In genomic region chr10:81644162-81644561, GRCm38 (mm10) we compare ENCODE assay signal across 8 mouse cellular contexts. TPM values are rescaled to one million over a fixed set of nuclear protein-coding genes. Genes with fewer than 3 reads are reported as not detected.
DNase-seq lines count a peak whose midpoint lies in the region; ATAC-seq and TF ChIP-seq lines count a peak whose summit lies in the region.

No protein-coding gene starts in this region.

- H3K9ac ChIP-seq in liver, embryonic 13.5 days: peak overlapping the region; percentile 91

- H3K4me3 ChIP-seq in heart, embryonic 10.5 days: peak overlapping the region; percentile 67
- H3K4me3 ChIP-seq in thymus, adult 2 months (ENCODE audit: control insufficient read depth, insufficient read depth, low read length): no peak overlapping the region
- peak overlapping the region; percentile 79 for H3K4me3 ChIP-seq in liver, embryonic 13.5 days (replicated peaks)

- ATAC-seq in liver, embryonic 13.5 days (ENCODE audit: low read depth): no peak

- intact Hi-C loops in heart, postnatal 10 days (cut with DNase I): no loop called here

- H3K9me3 ChIP-seq in heart, embryonic 10.5 days: no peaks in the 10 kb centered on the region
- no peaks in the 10 kb centered on the region for H3K9me3 ChIP-seq in liver, embryonic 13.5 days (replicated peaks)

- DNase-seq in heart, embryonic 10.5 days (ENCODE audit: low spot score): no peak
- DNase-seq in heart, postnatal 10 days: no peak
- no peak for DNase-seq in thymus, adult 2 months
- no peak for DNase-seq in thymus, adult 18-20 months
- no peak for DNase-seq in liver, embryonic 13.5 days
- DNase-seq in adipocyte (ENCODE audit: low spot score): no peak
- no peak for DNase-seq in retina, postnatal 1 day
- DNase-seq in thymus, postnatal 4 days: no peak

- WGBS in heart, embryonic 10.5 days: 55% methylated on average over 2 of the region's 2 CpGs
- 64% methylated on average over 2 of the region's 2 CpGs for WGBS in thymus, adult 2 months
- 49% methylated on average over 2 of the region's 2 CpGs for WGBS in liver, embryonic 13.5 days (ENCODE audit: insufficient replicate concordance)

- no peaks in the 10 kb centered on the region for H3K36me3 ChIP-seq in heart, embryonic 10.5 days
- H3K36me3 ChIP-seq in thymus, adult 2 months (ENCODE audit: control insufficient read depth, insufficient read depth, low read length): no peaks in the 10 kb centered on the region
- no peaks in the 10 kb centered on the region for H3K36me3 ChIP-seq in liver, embryonic 13.5 days

- peaks cover 17% of the 10 kb centered on the region for H3K4me1 ChIP-seq in heart, embryonic 10.5 days
- H3K4me1 ChIP-seq in thymus, adult 2 months (replicated peaks; ENCODE audit: control insufficient read depth, insufficient read depth, low read length): peaks cover 11% of the 10 kb centered on the region
- H3K4me1 ChIP-seq in liver, embryonic 13.5 days (replicated peaks): peaks cover 36% of the 10 kb centered on the region

- H3K27ac ChIP-seq in heart, embryonic 10.5 days: peak overlapping the region; percentile 93
- H3K27ac ChIP-seq in thymus, adult 2 months (ENCODE audit: control insufficient read depth, insufficient read depth, low read length): peak overlapping the region; percentile 7; the same call in 1 of the 2 replicates
- peak overlapping the region; percentile 90; the same call in 1 of the 2 replicates for H3K27ac ChIP-seq in liver, embryonic 13.5 days

- H3K27me3 ChIP-seq in heart, embryonic 10.5 days (ENCODE audit: insufficient read depth, poor library complexity, severe bottlenecking): 0 out of 2 replicates have a peak, but pooled peaks cover 6% of the 10 kb centered on the region
- H3K27me3 ChIP-seq in thymus, adult 2 months (ENCODE audit: control insufficient read depth, insufficient read depth, low read length): no peaks in the 10 kb centered on the region
- no peaks in the 10 kb centered on the region for H3K27me3 ChIP-seq in liver, embryonic 13.5 days

- H3K4me2 ChIP-seq in liver, embryonic 13.5 days: peak overlapping the region; percentile 97

- no peak for TF ChIP-seq CTCF in thymus, adult 2 months (IDR thresholded peaks at IDR 0.05; ENCODE audit: borderline replicate concordance, control insufficient read depth, extremely low read depth, insufficient read depth, low read length, poor library complexity)

- no peak for TF ChIP-seq POLR2A in thymus, adult 2 months (IDR thresholded peaks at IDR 0.05; ENCODE audit: control insufficient read depth, extremely low read depth, insufficient read depth, low read length, poor library complexity)

RNA-seq across cellular contexts. Expression of gene Gm10778, which starts 4.7 kb away (rescaled TPM):
- polyA plus RNA-seq in heart, embryonic 10.5 days (2016; fragmentation: Nextera tagmentation; extraction: Ambion mirVana): 4.0 and 4.1 TPM in 2 replicates
- 1 to 10 TPM; 2.7 to 2.9 TPM for total RNA-seq in heart, postnatal 10 days (2021)
- 0.75 and 0.94 TPM in 2 replicates for polyA plus RNA-seq in thymus, adult 2 months (2012; rRNA removed)
- polyA plus RNA-seq in liver, embryonic 13.5 days (2015; fragmentation: Nextera tagmentation; extraction: Ambion mirVana): 1.7 and 2.6 TPM in 2 replicates

RNA-seq across cellular contexts. Expression of gene Ankrd24, which starts 15.8 kb away (rescaled TPM):
- polyA plus RNA-seq in heart, embryonic 10.5 days (2016; fragmentation: Nextera tagmentation; extraction: Ambion mirVana): 9.6 and 12.8 TPM in 2 replicates
- 10 to 100 TPM; 13.9 to 16.6 TPM for total RNA-seq in heart, postnatal 10 days (2021)
- polyA plus RNA-seq in thymus, adult 2 months (2012; rRNA removed): 16.3 and 19.1 TPM in 2 replicates
- polyA plus RNA-seq in liver, embryonic 13.5 days (2015; fragmentation: Nextera tagmentation; extraction: Ambion mirVana): 1.9 and 2.2 TPM in 2 replicates

RNA-seq across cellular contexts. Expression of gene Sirt6, which starts 16.6 kb away (rescaled TPM):
- 28.5 and 30.7 TPM in 2 replicates for polyA plus RNA-seq in heart, embryonic 10.5 days (2016; fragmentation: Nextera tagmentation; extraction: Ambion mirVana)
- total RNA-seq in heart, postnatal 10 days (2021): 10 to 100 TPM; 12.8 to 14.2 TPM
- 81.9 and 84.7 TPM in 2 replicates for polyA plus RNA-seq in thymus, adult 2 months (2012; rRNA removed)
- polyA plus RNA-seq in liver, embryonic 13.5 days (2015; fragmentation: Nextera tagmentation; extraction: Ambion mirVana): 10.7 and 10.9 TPM in 2 replicates

RNA-seq across cellular contexts. Expression of gene BC025920, which starts 38.1 kb away (rescaled TPM):
- polyA plus RNA-seq in heart, embryonic 10.5 days (2016; fragmentation: Nextera tagmentation; extraction: Ambion mirVana): 0.95 and 1.4 TPM in 2 replicates
- total RNA-seq in heart, postnatal 10 days (2021): 1 to 10 TPM; 1.3 to 1.4 TPM
- polyA plus RNA-seq in thymus, adult 2 months (2012; rRNA removed): 2.8 and 3.3 TPM in 2 replicates
- 0.50 and 0.56 TPM in 2 replicates for polyA plus RNA-seq in liver, embryonic 13.5 days (2015; fragmentation: Nextera tagmentation; extraction: Ambion mirVana)

RNA-seq across cellular contexts. Expression of gene Tle6, which starts 43.3 kb away (rescaled TPM):
- 29.0 and 33.9 TPM in 2 replicates for polyA plus RNA-seq in heart, embryonic 10.5 days (2016; fragmentation: Nextera tagmentation; extraction: Ambion mirVana)
- total RNA-seq in heart, postnatal 10 days (2021): 10 to 100 TPM; 10.2 to 11.1 TPM
- polyA plus RNA-seq in thymus, adult 2 months (2012; rRNA removed): 22.5 and 28.8 TPM in 2 replicates
- 7.3 and 7.6 TPM in 2 replicates for polyA plus RNA-seq in liver, embryonic 13.5 days (2015; fragmentation: Nextera tagmentation; extraction: Ambion mirVana)

Comparison
In these comparisons a context has a peak if more than half of its experiments do, and no peak if none do; other contexts are left out.
1. H3K27ac ChIP-seq: peak in every context shown above with its lines; median percentile 93 in heart, embryonic 10.5 days; 90 in liver, embryonic 13.5 days; 7 in thymus, adult 2 months.